Mouse (Mus musculus): ENCODE results near the gene Stt3a.

Stt3a gene

GRCm38 (mm10) chr9:36716624-36717023, 50.9 kb downstream of the Stt3a start:
- ATAC-seq (ENCODE audit: low TSS enrichment) = peak; percentile 47; the same call in 1 of the 2 replicates

GRCm38 (mm10) chr9:36707304-36707703, 60.2 kb downstream of the Stt3a start:
- no peak for ATAC-seq (ENCODE audit: low TSS enrichment)

- ATAC-seq (ENCODE audit: low TSS enrichment) = no peak
These were observed 61.6 kb downstream of the Stt3a start for GRCm38 (mm10) chr9:36705923-36706322.

- ATAC-seq (ENCODE audit: low TSS enrichment) = no peak
These were observed 73.2 kb downstream of the Stt3a start for GRCm38 (mm10) chr9:36694276-36694675.

GRCm38 (mm10) chr9:36692920-36693319, 74.6 kb downstream of the Stt3a start, which contains the start of gene Acrv1:
Gene Acrv1, plus strand, starts transcription at chr9:36693220.
- ATAC-seq (ENCODE audit: low TSS enrichment) = no peak

- ATAC-seq (ENCODE audit: low TSS enrichment) = peak; percentile 85
These were observed 80.2 kb downstream of the Stt3a start for GRCm38 (mm10) chr9:36687329-36687728.

GRCm38 (mm10) chr9:36681424-36681823, 86.1 kb downstream of the Stt3a start:
- no peak for ATAC-seq (ENCODE audit: low TSS enrichment)
